Mouse (Mus musculus) adrenal gland, postnatal 14 days (tissue): ENCODE measurements around the gene Slc26a9. TPM values are rescaled to one million over a fixed set of nuclear protein-coding genes. Genes with fewer than 3 reads are reported as not detected.

Experiments used
- DNase-seq: peaks from one replicate; pipeline ENCODE4 v3.0.0; 2021; ENCODE audit warnings: mixed read lengths
- long read RNA-seq, 2 experiments: library from polyadenylated mRNA; stranded (forward); transcript quantifications; one replicate each; pipeline ENCODE4 v2.0.0; 2021
- total RNA-seq: library from RNA; stranded (reverse); gene quantifications from 2 replicates; pipeline ENCODE4 v1.2.3, GENCODE M21; 2021

Gene Slc26a9
- 0.07 and 0.08 TPM in 2 replicates for total RNA-seq
- long read RNA-seq, experiment 1 = 0 reads
- long read RNA-seq, experiment 2 = 0 reads

DNA sequence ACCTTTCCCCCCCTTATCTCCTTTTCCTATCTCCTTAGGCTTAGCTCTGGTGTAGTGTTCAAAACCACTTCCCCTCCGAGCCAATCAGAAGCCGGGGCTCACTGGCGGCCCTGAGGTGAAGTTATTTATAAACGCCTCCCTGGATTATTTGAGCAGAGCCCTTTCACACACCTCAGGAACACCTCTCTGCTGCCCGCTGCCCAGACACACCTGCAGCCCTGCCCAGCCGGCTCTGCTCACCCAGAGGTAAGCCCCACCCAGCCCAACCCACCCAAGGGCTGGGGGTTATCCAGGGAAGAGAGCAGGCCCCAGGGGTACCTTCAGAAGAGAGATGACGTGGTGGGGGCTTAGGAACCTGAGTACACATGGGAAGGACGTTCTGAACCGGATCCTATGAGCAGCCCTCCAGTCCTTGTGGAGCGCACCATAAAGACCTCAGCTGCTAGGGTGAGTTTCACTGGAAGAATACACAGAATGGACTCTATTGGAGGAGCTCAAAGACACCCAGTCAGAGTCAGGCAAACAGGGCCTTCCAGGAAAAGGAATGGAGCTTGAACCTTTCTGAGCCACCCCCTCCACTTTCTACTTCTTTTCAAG, at the start of gene Slc26a9:
Gene Slc26a9, plus strand, starts transcription at position 155 of the 597 bp plus-strand sequence.
- DNase-seq = no peak

DNA sequence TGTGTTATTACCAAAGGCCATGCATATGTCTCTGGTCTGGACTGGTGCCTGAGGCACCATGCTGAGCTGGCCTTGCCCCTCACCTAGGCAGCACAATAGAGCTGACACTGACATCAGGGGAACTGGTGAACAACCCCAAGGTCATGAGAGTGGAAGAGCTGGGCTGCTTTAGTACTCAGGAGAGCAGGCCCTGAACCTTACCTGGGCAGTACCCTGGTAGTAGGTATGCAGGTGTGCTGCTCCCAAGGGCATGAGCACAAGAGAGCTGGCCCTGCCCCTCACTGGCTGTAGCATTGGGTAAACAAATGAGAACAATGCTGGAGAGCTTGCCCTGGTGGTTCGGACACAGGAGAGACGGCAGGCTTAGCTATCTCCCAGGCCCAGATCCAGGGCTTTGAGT, 48.5 kb upstream of the Slc26a9 start:
- DNase-seq = no peak

DNA sequence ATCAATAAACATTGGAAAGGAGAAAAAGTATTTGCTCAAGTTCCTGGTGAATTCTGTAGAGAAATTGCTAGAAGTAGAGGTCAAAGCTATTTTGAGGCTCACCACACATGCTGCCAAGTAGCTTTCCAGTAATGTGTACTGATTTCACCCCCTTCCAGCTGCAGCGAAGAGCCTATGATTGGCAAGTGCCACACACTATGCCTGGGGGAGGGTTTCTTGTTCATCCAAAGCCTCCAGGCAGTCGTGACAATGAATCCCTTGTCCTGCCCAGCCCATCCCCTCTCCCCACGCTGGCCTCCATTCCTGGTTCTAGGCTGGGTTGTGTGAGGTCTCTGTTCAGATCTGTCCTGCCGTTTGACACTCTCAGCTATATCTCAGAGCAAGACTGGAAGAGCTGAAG, 47.5 kb upstream of the Slc26a9 start:
- DNase-seq = no peak

GRCm38 (mm10) chr1:131698770-131699169, 45.1 kb upstream of the Slc26a9 start:
- no peak for DNase-seq

DNA sequence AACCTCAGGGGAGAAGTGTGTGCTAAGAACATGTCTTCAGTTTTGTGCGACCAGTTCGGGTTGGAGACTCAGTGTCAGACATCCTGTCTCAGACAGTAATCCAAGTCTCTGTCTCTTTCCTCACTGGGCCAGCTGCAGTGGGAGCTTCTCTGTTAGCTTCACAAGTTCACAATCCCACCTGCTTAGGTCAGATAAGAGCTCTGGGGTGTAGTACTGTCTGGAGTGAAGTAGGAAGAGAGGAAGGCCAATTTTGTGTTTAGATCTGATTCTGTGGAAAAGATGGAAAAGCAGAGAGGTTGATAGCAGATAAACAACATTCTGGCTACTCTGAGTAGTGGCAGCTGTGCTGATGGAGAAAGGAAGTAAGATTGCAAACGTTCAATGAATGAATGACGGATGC, 44.2 kb upstream of the Slc26a9 start:
- no peak for DNase-seq

DNA sequence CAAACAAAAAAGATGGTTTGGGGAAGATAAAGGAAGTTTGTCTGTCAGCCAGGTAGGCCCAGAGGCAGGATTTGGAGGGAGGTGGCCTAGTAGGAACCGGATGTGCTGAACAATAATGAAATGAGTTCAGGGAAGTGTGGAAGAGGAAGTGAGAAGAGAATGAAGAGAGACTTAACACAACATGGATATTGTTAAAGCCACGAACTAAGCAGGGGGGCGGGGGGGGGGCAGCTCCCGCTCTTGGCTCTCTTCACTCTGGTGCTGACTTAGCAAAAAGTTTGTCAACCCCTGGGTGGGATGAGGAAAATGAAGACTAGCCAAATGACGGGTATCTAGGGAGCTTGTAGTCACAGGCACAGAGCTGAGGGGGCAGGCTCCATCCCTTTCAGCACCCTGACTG, 43.4 kb upstream of the Slc26a9 start:
- DNase-seq = no peak

DNA sequence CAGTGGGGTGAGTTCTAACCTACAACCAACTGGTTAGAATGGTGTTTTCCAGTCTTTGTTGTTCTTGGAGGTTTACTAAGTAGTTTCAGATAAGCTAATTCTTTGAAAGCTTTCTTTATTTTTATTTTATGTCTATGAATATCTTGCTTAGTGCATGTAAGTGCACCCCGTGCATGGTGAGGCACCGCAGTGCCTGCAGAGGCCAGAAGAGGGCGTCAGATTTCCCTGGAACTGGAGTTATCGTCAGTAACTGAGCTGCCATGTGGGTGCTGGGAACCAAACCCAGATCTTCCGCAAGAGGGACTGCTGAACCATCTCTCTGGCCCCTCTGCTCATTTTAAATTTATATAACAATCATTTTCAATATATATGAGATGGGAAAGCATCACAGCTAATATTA, 42.4 kb upstream of the Slc26a9 start:
- DNase-seq = no peak

GRCm38 (mm10) chr1:131702094-131702766, 41.6 kb upstream of the Slc26a9 start:
- DNase-seq = peak; percentile 40

DNA sequence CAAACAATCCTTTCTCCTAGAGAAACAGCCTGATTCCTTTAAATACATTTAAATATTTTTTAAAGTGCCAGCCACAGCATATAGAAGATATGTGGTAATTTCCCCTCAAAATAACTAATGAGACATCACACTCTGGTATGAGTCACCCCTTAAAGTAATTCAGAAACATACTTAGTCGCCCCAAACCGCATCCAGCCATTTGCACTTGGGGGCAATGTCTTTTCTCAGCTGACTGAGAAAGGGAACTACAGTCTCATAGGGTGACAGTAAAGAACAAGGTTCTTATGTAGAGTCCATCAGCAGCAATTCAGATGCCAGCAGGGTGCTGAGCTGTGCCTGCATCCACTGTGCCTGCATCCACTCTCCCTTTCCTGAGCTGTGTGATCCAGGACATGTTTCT, 40.3 kb upstream of the Slc26a9 start:
- no peak for DNase-seq

DNA sequence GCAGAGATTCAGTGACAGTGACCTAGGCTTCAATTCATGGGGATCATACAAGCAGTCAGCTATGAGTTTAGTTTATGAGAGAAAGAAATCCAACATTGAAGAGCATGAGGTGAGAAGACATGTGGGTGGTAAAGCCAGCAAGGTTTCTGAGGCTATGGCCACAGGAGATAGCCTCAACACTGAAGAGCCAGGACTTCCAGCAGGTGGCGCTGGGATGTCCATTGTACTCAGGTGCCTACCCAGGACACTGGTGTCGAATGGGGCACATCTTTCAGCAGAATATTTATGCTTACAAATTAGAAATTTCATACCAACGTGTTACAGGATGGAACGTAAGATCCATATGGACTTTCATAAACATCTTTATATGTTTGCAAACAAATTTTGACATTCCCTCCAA, 35.5 kb upstream of the Slc26a9 start:
- peak; percentile 78 for DNase-seq

- no peak for DNase-seq
These were observed 32.3 kb upstream of the Slc26a9 start for GRCm38 (mm10) chr1:131711518-131711917.

- DNase-seq = peak; percentile 93
These were observed 31.4 kb upstream of the Slc26a9 start for GRCm38 (mm10) chr1:131712386-131712785.

GRCm38 (mm10) chr1:131714388-131715337, 29.2 kb upstream of the Slc26a9 start:
- DNase-seq = peak; percentile 67

DNA sequence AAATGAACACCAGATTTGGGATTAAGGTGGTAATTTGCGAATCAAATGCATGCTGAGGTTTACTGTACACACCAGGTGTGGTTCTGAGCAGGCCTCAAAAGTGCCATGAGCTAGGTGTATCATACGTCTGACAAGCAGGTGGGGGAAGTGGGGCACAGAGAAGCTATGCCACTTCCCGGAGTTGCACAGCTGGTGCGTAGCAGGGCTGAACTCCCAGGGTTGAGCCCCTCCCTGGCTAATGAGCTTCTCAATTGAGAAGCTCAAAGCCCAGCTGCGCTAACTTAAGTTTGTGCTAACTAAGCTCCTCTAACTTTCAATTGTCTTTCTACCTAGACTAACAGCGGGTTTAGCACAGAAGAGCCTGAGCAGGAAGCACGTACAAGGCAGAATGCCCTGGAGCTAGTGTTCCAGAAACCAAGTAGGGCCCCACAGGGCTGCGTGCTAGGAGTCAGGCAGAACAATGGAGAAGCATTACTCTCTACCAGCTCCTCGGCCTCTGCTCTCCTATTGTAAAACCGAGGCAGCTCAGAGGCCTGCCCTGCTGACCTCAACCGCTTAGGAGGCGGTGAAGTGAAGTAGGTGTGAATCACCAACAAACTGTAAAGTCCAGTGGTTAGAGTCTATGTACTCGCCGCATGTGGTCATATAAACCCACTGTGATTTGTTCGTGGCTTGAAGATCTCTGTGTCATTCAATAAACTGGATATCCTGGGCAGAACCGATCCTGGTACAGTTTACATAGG, 24.7 kb upstream of the Slc26a9 start:
- no peak for DNase-seq

DNA sequence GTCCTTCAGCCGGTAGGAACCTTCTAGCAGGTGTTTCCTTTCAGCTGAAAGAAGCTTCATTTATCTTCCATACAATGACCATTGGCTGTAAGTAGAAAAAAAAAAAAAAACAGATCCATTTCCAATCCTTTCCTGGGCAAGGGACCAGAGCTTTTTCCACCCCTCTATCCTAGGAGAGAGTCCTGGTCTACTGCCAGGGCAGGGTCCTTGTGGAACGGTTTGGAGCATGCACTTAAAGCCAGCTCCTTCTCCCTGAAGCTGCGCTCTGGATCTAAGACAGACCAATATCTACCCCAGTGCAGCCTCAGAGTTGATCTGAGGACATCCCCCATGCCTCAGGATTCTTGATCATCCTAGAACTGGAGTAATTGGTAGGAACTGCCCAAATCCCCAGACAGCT, 21.8 kb upstream of the Slc26a9 start:
- no peak for DNase-seq

DNA sequence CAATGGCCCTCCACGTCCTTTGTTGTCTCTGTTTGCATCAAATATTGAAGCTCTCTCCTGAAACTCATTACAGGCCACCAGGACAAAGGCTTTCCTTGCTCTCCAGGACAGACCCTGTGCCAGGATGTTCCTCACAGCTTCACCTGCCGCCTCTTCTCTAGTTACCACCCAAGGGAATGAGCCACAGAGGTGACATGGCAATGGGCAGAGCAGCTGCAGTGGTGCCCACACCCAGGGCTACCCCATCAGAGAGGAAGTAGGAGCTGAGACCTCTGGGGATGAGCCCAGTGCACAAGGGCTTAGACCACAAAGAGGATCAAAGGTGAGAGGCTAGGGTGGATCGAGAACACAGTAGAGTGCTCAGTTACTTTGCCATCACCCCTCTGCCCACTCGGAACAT, 20.3 kb upstream of the Slc26a9 start:
- DNase-seq = no peak

DNA sequence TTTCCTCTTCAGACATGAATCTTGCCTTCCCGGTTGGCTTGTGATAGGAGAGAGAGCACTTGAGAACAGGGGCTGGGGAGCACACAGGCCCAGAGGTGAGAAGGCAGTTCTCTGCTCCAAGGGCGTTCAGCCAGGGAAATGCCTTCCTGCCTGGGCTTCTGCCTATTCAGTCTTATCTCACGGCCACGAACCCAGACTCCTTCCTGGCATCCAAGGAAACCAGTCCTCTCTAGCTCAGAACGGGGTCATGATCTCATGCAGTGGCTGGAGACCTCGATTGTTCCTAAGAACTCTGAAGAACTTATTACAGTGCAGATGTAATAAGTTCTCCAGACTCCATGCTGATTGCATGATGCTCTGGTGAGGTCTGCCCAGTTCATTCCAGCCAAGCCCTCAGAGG, 17.2 kb upstream of the Slc26a9 start:
- peak; percentile 37 for DNase-seq

GRCm38 (mm10) chr1:131730639-131731437, 13.0 kb upstream of the Slc26a9 start:
- DNase-seq = no peak

DNA sequence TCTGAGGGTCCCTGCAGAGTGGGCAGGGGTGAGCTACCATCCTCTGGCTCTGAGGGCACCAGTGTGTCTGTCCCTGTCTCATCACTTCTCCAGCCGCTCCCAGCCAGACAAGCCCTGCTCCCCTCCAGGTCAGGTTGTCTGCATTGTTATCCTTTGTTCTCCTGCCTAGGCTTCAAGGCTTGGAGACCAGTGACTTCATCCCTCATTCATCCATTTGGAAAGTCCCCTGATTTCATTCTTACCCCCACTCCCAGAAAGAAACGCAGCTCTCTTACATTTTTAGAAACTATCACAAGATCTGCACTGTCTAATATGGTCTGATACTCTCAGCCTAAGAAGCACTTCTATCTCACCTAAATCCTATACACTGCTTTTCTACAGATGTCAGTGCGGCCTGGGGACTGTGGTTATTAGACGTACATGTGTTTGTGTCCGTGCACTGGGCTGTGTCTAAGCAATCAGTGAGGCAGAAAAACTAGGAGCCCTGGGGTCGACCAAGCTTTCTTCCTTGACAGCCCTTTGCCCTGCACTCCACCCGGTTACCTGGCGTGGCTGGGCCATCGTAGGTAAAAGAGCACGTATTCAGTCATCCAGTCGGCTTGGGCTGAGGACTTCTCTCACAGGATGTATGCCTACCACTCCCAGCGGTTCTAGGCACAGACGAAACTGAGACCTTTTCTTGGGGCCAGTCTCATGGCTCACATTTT, 10.2 kb upstream of the Slc26a9 start:
- no peak for DNase-seq

DNA sequence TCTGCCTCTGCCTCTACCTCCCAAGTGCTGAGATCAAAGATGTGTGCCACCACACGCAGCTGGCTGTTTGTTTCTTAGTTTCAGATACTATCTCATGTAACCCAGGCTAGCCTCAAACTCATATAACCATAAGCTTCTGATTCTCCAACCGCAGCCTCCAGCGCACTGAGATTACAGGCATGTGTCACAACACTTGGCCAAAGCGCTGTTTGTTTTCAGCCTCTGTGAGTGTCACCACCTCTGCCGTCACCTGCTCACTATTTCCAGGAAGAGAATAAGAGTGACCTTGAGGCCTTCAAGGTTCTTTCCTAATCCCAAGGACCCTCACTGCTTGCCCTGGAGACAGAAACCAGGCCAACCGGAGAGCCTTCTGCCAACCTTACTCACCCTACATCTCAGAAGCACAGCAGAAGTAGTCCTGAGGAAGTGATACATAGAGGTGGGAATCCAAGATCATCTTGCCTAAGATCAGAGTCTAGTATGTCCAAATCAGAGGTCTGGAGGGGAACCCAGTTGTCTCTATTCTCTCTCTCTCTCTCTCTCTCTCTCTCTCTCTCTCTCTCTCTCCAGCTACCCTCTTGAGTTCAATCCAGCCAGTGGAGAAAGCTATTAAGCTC, 9.1 kb upstream of the Slc26a9 start:
- no peak for DNase-seq
